Mouse (Mus musculus) left cerebral cortex, adult 11 months (tissue): ENCODE results near the gene Tas1r2.
A peak's percentile ranks its signal among the peaks of the same experiment; 100 is the strongest.

Source experiments
- DNase-seq: peaks from one replicate; pipeline ENCODE4 v3.0.0; 2022; ENCODE audit warnings: low spot score

Tas1r2 gene

GRCm38 (mm10) chr4:139639801-139640200 is 13.5 kb upstream of the Tas1r2 start:
- DNase-seq = no peak

DNA sequence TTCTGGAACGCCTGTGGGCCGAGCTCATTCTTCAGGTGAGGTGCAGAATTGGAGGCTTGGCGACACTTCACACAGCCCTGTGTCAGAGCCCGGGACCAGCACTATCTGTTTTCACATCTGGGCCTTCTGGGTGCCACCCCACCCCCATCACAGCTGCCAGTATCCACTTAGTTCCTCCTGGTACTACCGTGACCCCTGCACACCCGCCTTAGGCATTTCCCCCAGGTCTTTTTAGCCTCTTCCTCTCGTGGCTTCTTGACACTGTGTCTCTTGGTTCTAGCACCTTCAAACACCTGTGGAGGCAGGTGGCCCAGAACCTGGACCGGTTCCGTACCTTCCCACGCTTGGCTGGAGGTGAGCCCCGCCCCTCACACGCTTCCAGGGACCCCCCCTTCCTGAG is 13.0 kb upstream of the Tas1r2 start:
- DNase-seq = no peak

DNA sequence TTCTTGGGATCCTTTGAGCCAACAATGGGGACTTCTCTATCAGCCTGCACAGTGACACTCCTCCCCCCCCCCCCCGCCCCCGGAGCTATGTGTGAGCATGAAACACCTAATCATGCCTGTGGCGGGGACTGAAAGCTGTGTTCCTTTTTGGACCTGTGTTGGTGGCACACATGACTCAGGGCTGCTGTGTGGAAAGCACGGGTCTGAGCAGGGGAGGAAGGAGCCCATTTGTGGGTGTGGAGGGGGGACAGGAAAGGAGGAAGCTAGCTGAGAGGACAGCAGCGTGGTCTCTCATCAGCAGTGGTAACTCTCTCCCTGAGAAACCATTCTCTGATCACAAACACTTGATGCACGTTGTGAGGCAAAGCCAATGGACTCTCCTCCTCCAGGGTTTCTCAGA is 12.6 kb upstream of the Tas1r2 start:
- no peak for DNase-seq

- DNase-seq = no peak
Observed at GRCm38 (mm10) chr4:139641829-139642425, 11.4 kb upstream of the Tas1r2 start.

DNA sequence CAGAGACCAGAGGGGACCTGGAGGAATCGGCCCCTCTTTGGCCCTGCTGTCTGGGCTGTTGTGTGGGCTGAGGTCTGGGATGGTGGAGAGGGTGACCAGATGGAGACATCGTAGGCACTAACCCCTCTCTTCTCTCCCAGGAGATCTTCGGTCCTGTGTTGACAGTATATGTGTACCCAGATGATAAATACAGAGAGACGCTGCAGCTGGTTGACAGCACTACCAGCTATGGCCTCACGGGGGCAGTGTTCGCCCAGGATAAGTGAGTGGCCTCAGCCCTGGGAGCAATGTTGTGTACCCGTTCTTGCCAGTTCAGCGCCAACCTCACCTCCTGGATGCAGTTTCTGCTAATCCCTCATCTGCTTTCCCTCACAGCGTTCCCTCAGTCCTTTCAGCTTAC is 9.4 kb upstream of the Tas1r2 start:
- DNase-seq = peak; percentile 47

DNA sequence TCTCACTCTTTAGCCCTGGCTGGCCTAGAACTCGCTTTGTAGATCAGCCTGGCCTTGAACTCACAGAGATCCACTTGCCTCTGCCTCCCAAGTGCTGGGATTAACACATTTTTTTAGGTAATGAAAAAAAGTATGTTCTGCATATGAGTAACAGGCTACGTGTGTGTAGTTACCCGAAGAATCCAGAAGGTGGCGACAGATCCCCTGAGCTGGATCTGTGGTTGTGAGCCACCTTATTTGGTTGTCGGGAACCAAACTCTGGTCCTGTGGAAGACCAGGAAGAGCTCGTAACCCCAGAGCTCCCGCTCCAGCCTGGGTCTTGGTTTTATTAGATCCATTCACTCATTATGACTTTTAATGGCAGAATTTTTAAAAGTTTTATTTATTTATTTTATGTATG is 6.4 kb upstream of the Tas1r2 start:
- no peak for DNase-seq

GRCm38 (mm10) chr4:139650086-139650743 is 3.1 kb upstream of the Tas1r2 start:
- DNase-seq = no peak

GRCm38 (mm10) chr4:139650907-139651306 is 2.4 kb upstream of the Tas1r2 start:
- no peak for DNase-seq

DNA sequence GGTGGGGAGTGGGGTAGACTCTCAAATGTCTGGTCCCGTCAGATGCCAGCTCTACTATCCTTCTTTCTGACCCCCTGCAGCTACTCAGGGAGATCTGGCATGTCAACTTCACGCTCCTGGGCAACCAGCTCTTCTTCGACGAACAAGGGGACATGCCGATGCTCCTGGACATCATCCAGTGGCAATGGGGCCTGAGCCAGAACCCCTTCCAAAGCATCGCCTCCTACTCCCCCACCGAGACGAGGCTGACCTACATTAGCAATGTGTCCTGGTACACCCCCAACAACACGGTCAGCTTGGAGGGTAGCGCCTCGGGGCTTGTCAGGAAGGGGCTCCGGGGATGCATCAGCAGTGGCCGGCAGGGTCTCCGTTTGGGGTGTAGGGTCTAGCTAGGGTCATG is 8.6 kb downstream of the Tas1r2 start:
- no peak for DNase-seq

- no peak for DNase-seq
Observed at GRCm38 (mm10) chr4:139667632-139668031, 14.3 kb downstream of the Tas1r2 start.

- peak; percentile 31 for DNase-seq
Observed at GRCm38 (mm10) chr4:139669847-139670246, 16.5 kb downstream of the Tas1r2 start.

GRCm38 (mm10) chr4:139675696-139676095 is 22.4 kb downstream of the Tas1r2 start:
- no peak for DNase-seq

GRCm38 (mm10) chr4:139683728-139684638 is 30.6 kb downstream of the Tas1r2 start:
- DNase-seq = no peak

DNA sequence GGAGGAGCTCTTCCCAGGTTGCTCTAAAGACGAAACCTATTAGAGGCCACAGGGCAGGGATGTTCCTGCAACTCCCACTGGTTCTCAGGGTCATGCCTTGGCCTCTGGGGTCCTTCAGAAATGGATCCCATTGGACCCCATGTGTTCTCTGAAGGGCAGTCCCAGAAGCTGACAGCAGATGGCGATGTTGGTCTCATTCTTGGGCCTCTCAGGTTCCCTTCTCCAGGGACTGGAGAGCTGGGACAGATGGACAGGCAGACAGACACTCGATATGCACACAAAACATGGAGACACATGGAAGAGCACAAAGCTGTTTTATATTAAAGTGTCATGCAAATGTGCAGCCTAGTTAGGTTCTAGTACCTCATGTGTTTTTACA is 31.3 kb downstream of the Tas1r2 start:
- peak; percentile 18 for DNase-seq

DNA sequence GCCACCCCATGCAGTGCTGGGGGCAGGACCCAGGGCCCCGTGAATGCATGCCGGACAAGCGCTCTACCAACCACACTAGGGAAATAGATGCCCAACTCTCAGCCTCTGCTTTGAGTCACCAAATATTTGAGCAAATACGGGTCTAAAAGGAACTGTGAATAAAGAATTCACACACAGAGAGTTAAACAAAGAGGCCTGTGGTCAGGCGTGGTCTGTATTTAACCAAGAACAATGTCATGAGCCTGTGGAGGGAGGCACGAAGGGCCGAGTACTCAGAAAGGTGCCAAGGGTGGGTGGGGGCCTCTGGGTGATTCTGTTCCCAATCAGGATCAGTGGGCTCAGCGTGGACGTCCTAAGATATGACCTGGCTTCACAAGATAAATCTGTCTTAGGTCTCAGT is 34.7 kb downstream of the Tas1r2 start:
- DNase-seq = no peak

- no peak for DNase-seq
Observed at GRCm38 (mm10) chr4:139689627-139690269, 36.4 kb downstream of the Tas1r2 start.

GRCm38 (mm10) chr4:139693315-139693714 is 40.0 kb downstream of the Tas1r2 start:
- DNase-seq = no peak

GRCm38 (mm10) chr4:139697755-139698154 is 44.4 kb downstream of the Tas1r2 start:
- no peak for DNase-seq

GRCm38 (mm10) chr4:139698602-139699001 is 45.3 kb downstream of the Tas1r2 start:
- no peak for DNase-seq

- DNase-seq = no peak
Observed at GRCm38 (mm10) chr4:139702914-139703313, 49.6 kb downstream of the Tas1r2 start.

DNA sequence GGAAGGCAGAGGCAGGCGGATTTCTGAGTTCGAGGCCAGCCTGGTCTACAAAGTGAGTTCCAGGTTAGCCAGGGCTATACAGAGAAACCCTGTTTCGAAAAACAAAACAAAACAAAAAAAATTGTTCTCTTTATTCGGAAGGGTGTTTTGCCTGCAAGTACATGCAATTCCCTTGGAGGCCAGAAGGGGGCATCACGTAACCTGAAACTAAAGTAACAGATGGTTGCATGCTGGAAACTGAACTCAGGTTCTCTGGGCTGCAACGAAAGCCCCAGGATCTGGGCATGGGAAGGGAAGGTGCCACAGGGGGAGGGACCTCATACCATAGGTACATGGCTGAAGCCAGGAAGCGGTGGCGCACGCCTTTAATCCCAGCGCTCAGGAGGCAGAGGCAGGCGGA is 50.1 kb downstream of the Tas1r2 start:
- no peak for DNase-seq

GRCm38 (mm10) chr4:139705986-139706385 is 52.6 kb downstream of the Tas1r2 start:
- DNase-seq = no peak
